Mouse (Mus musculus) liver, embryonic 16.5 days (tissue): ENCODE data around the gene Tbx1. TPM values are rescaled to one million over a fixed set of nuclear protein-coding genes. Genes with fewer than 3 reads are reported as not detected.
"Not testable (repeated sequence)": the region's sequence is repeated elsewhere in the genome, so short reads cannot be mapped to it uniquely, and the experiment has no call there.

Source experiments
- ATAC-seq: fragments of 200-750 bp; cut with Nextera tagmentation; 2 replicates; pipeline ENCODE4 v1.8.0; 2017; ENCODE audit warnings: low read depth, mild to moderate bottlenecking, moderate number of reproducible peaks, moderate library complexity
- H3K27ac ChIP-seq: fragments of 300-500 bp; sonication (generic); 2 replicates; pipeline ENCODE4 v1.5.1; 2014; ENCODE audit warnings: mild to moderate bottlenecking, low read length
- H3K27me3 ChIP-seq: fragments of 300-500 bp; sonication (generic); 2 replicates; pipeline ENCODE4 v1.6.1; 2014; ENCODE audit warnings: low read depth, low read length, mixed read lengths; ENCODE audit not compliant: control insufficient read depth, insufficient read depth
- H3K36me3 ChIP-seq: fragments of 300-500 bp; sonication (generic); 2 replicates; pipeline ENCODE4 v1.6.1; 2014; ENCODE audit warnings: mild to moderate bottlenecking; ENCODE audit not compliant: control insufficient read depth, insufficient read depth
- H3K4me1 ChIP-seq: fragments of 300-500 bp; sonication (generic); 2 replicates; pipeline ENCODE4 v1.6.1; 2014; ENCODE audit warnings: low read depth, low read length, mixed read lengths; ENCODE audit not compliant: control insufficient read depth
- H3K4me2 ChIP-seq: fragments of 300-500 bp; sonication (generic); 2 replicates; pipeline ENCODE4 v1.6.1; 2014; ENCODE audit warnings: low read depth, low read length, mixed read lengths
- H3K4me3 ChIP-seq: fragments of 300-500 bp; sonication (generic); 2 replicates; pipeline ENCODE4 v1.5.1; 2014; ENCODE audit warnings: low read depth, mild to moderate bottlenecking, low read length
- H3K9ac ChIP-seq: fragments of 300-500 bp; sonication (generic); 2 replicates; pipeline ENCODE4 v1.6.1; 2014; ENCODE audit warnings: low read depth, low read length
- H3K9me3 ChIP-seq: fragments of 300-500 bp; sonication (generic); replicated peaks from 2 replicates; pipeline ENCODE4 v1.6.1; 2016; ENCODE audit warnings: low read length; ENCODE audit not compliant: control insufficient read depth
- WGBS: fragments of 180-500 bp; shearing (Covaris S2); extraction: QIAGEN DNeasy Blood & Tissue Kit; methylation state at CpG from one replicate; pipeline ENCODE4 v1.1.7; 2014; ENCODE audit not compliant: insufficient replicate concordance; 5-methylcytosine and 5-hydroxymethylcytosine counted together
- polyA plus RNA-seq: library from polyadenylated mRNA; unstranded; fragments of >200 nt; fragmentation: Nextera tagmentation; extraction: Ambion mirVana; gene quantifications from 2 replicates; pipeline ENCODE4 v1.2.1, GENCODE M21; 2015

The Tbx1 gene
- polyA plus RNA-seq, 1 experiment from 2014 or later: 0.07 TPM

- 70% methylated on average over 11 of the region's 11 CpGs for WGBS
- H3K36me3 ChIP-seq: no peaks in the 10 kb centered on the region
- no peak overlapping the region for H3K9ac ChIP-seq
- ATAC-seq: no peak
- no peak overlapping the region for H3K4me2 ChIP-seq
- no peaks in the 10 kb centered on the region for H3K27me3 ChIP-seq
- H3K9me3 ChIP-seq: no peaks in the 10 kb centered on the region
- H3K27ac ChIP-seq: no peak overlapping the region
- H3K4me3 ChIP-seq: no peak overlapping the region
- H3K4me1 ChIP-seq: no peaks in the 10 kb centered on the region
Observed at GRCm38 (mm10) chr16:18552106-18552710, 38.3 kb downstream of the Tbx1 start.

- H3K27me3 ChIP-seq: no peaks in the 10 kb centered on the region
- H3K9ac ChIP-seq: no peak overlapping the region
- H3K9me3 ChIP-seq: no peaks in the 10 kb centered on the region
- WGBS: 55% methylated on average over 9 of the region's 9 CpGs
- H3K27ac ChIP-seq: no peak overlapping the region
- ATAC-seq: no peak
- no peak overlapping the region for H3K4me2 ChIP-seq
- no peaks in the 10 kb centered on the region for H3K4me1 ChIP-seq
- no peak overlapping the region for H3K4me3 ChIP-seq
- H3K36me3 ChIP-seq: no peaks in the 10 kb centered on the region
Observed at GRCm38 (mm10) chr16:18551604-18552003, 38.9 kb downstream of the Tbx1 start.

- no peak overlapping the region for H3K27ac ChIP-seq
- no peaks in the 10 kb centered on the region for H3K36me3 ChIP-seq
- H3K4me3 ChIP-seq: no peak overlapping the region
- H3K4me1 ChIP-seq: no peaks in the 10 kb centered on the region
- no peaks in the 10 kb centered on the region for H3K9me3 ChIP-seq
- 71% methylated on average over 5 of the region's 5 CpGs for WGBS
- no peak overlapping the region for H3K4me2 ChIP-seq
- H3K27me3 ChIP-seq: no peaks in the 10 kb centered on the region
- no peak overlapping the region for H3K9ac ChIP-seq
- no peak for ATAC-seq
Observed at GRCm38 (mm10) chr16:18547891-18548290, 42.6 kb downstream of the Tbx1 start.

- Histone ChIP-seq H3K36me3 (no peaks in the 10 kb centered on the region), H3K27ac (no peak overlapping the region), H3K4me1 (no peaks in the 10 kb centered on the region), H3K4me2 (no peak overlapping the region), H3K9me3 (no peaks in the 10 kb centered on the region), H3K9ac (no peak overlapping the region), H3K4me3 (no peak overlapping the region), H3K27me3 (no peaks in the 10 kb centered on the region)
- ATAC-seq: no peak
- 69% methylated on average over 8 of the region's 8 CpGs for WGBS
Observed at GRCm38 (mm10) chr16:18543151-18543829, 47.2 kb downstream of the Tbx1 start.

- no peaks in the 10 kb centered on the region for H3K4me1 ChIP-seq
- no peaks in the 10 kb centered on the region for H3K27me3 ChIP-seq
- H3K36me3 ChIP-seq: no peaks in the 10 kb centered on the region
- WGBS: 56% methylated on average over 6 of the region's 6 CpGs
- no peaks in the 10 kb centered on the region for H3K9me3 ChIP-seq
- no peak overlapping the region for H3K4me3 ChIP-seq
- H3K27ac ChIP-seq: no peak overlapping the region
- no peak for ATAC-seq
- H3K9ac ChIP-seq: no peak overlapping the region
- no peak overlapping the region for H3K4me2 ChIP-seq
Observed at GRCm38 (mm10) chr16:18539281-18539680, 51.2 kb downstream of the Tbx1 start.

GRCm38 (mm10) chr16:18537407-18537990, 53.0 kb downstream of the Tbx1 start:
- H3K4me3 ChIP-seq: no peak overlapping the region
- H3K27me3 ChIP-seq: no peaks in the 10 kb centered on the region
- H3K9ac ChIP-seq: no peak overlapping the region
- no peak overlapping the region for H3K27ac ChIP-seq
- no peaks in the 10 kb centered on the region for H3K9me3 ChIP-seq
- no peaks in the 10 kb centered on the region for H3K36me3 ChIP-seq
- no peaks in the 10 kb centered on the region for H3K4me1 ChIP-seq
- no peak overlapping the region for H3K4me2 ChIP-seq
- ATAC-seq: no peak
- WGBS: 79% methylated on average over 3 of the region's 3 CpGs

- H3K9ac ChIP-seq, H3K4me3 ChIP-seq: not testable (repeated sequence)
Observed at GRCm38 (mm10) chr16:18533061-18533460, 57.4 kb downstream of the Tbx1 start.

More at GRCm38 (mm10) chr16:18533061-18533460, 57.4 kb downstream of the Tbx1 start:
- ATAC-seq: peak; percentile 100
- not testable (repeated sequence) for H3K4me2 ChIP-seq, H3K9me3 ChIP-seq, H3K36me3 ChIP-seq, H3K4me1 ChIP-seq, H3K27ac ChIP-seq, H3K27me3 ChIP-seq
- WGBS: 89% methylated on average over 7 of the region's 7 CpGs

Other genes with a start within 250 kb of the Tbx1 start
- gene Tango2, start 242.6 kb downstream of the Tbx1 start, polyA plus RNA-seq: 52.1 and 54.7 TPM in 2 replicates
- 8.3 and 8.6 TPM in 2 replicates for gene Arvcf, start 242.5 kb downstream of the Tbx1 start, polyA plus RNA-seq
- gene Txnrd2, start 164.3 kb downstream of the Tbx1 start, polyA plus RNA-seq: 98.3 and 106 TPM in 2 replicates
- 85.1 and 86.9 TPM in 2 replicates for gene Comt, start 163.8 kb downstream of the Tbx1 start, polyA plus RNA-seq
- 6.1 and 6.3 TPM in 2 replicates for gene Gnb1l, start 92.0 kb downstream of the Tbx1 start, polyA plus RNA-seq
- 0.43 and 0.54 TPM in 2 replicates for gene Rtl10, start 91.8 kb downstream of the Tbx1 start, polyA plus RNA-seq
- gene Gp1bb, start 31.7 kb upstream of the Tbx1 start, polyA plus RNA-seq: 13.9 and 18.2 TPM in 2 replicates
- gene Gm49601, start 35.8 kb upstream of the Tbx1 start, polyA plus RNA-seq: 0.28 and 0.55 TPM in 2 replicates
- 3.0 and 4.2 TPM in 2 replicates for gene Sept5, start 39.3 kb upstream of the Tbx1 start, polyA plus RNA-seq
- 8.4 and 9.8 TPM in 2 replicates for gene Cldn5, start 186.2 kb upstream of the Tbx1 start, polyA plus RNA-seq
- 37.0 and 38.2 TPM in 2 replicates for gene Ufd1, start 221.1 kb upstream of the Tbx1 start, polyA plus RNA-seq
- 33.6 and 38.5 TPM in 2 replicates for gene Cdc45, start 221.3 kb upstream of the Tbx1 start, polyA plus RNA-seq
- gene 2510002D24Rik, start 245.9 kb upstream of the Tbx1 start, polyA plus RNA-seq: 16.4 and 18.1 TPM in 2 replicates
- not detected in 2 replicates for gene Gm28539, start 245.9 kb upstream of the Tbx1 start, polyA plus RNA-seq